Mouse (Mus musculus) midbrain, embryonic 15.5 days (tissue): ENCODE measurements around the gene Zfp273. TPM values are rescaled to one million over a fixed set of nuclear protein-coding genes. Genes with fewer than 3 reads are reported as not detected.

Experiments
- polyA plus RNA-seq: library from polyadenylated mRNA; unstranded; fragments of >200 nt; fragmentation: Nextera tagmentation; extraction: Ambion mirVana; gene quantifications from 2 replicates; pipeline ENCODE4 v1.2.1, GENCODE M21; 2015

Zfp273 gene
- polyA plus RNA-seq, 1 experiment from 2014 or later: 14.4 TPM

Other genes with a start within 250 kb of the Zfp273 start
- gene Zfp729b, start 204.0 kb upstream of the Zfp273 start, polyA plus RNA-seq: 4.7 and 4.9 TPM in 2 replicates
- gene Gm49345, start 176.0 kb upstream of the Zfp273 start, polyA plus RNA-seq: 0.26 TPM in 1 of 2 replicates, not detected in the other
- 3.1 and 3.6 TPM in 2 replicates for gene Zfp729a, start 175.9 kb upstream of the Zfp273 start, polyA plus RNA-seq
- gene Zfp738, start 126.7 kb upstream of the Zfp273 start, polyA plus RNA-seq: 15.5 and 16.8 TPM in 2 replicates
- gene Zfp65, start 84.6 kb upstream of the Zfp273 start, polyA plus RNA-seq: 9.7 and 10.3 TPM in 2 replicates
- 8.6 and 9.7 TPM in 2 replicates for gene Zfp85, start 58.5 kb upstream of the Zfp273 start, polyA plus RNA-seq
- gene Zfp493, start 34.0 kb upstream of the Zfp273 start, polyA plus RNA-seq: 3.2 and 3.5 TPM in 2 replicates
- 5.5 and 7.0 TPM in 2 replicates for gene Gm10037, start 17.4 kb downstream of the Zfp273 start, polyA plus RNA-seq
- 0.31 TPM in 2 replicates for gene BC048507, start 49.6 kb downstream of the Zfp273 start, polyA plus RNA-seq